Mouse (Mus musculus) adrenal gland, postnatal 14 days (tissue): Measurements from ENCODE around the gene Ppp1r3c. TPM values are rescaled to one million over a fixed set of nuclear protein-coding genes. Genes with fewer than 3 reads are reported as not detected.

ENCODE experiments used
- DNase-seq: peaks from one replicate; pipeline ENCODE4 v3.0.0; 2021; ENCODE audit warnings: mixed read lengths
- total RNA-seq: library from RNA; stranded (reverse); gene quantifications from 2 replicates; pipeline ENCODE4 v1.2.3, GENCODE M21; 2021

Gene Ppp1r3c
- total RNA-seq, 1 experiment from 2014 or later = 42.1 TPM

DNA sequence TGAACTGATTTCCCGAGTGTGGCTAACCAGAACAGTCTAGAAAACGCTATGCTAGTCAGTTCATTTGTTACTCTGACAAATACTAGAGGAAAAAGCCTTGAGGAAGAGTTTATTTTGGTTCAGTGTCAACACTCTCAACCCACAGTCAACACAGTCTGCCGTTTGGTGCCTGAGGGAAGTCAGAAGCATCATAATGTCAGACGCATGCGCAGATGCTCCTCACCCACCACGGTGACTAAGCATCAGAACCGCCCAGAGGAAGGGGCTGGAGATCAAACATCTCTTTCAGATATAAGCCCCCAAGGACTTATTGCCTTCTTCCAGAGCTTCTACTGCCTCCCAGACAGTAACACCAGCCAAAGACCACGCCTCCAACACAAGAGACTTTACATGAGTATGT lies 15.3 kb downstream of the Ppp1r3c start:
- DNase-seq = no peak

DNA sequence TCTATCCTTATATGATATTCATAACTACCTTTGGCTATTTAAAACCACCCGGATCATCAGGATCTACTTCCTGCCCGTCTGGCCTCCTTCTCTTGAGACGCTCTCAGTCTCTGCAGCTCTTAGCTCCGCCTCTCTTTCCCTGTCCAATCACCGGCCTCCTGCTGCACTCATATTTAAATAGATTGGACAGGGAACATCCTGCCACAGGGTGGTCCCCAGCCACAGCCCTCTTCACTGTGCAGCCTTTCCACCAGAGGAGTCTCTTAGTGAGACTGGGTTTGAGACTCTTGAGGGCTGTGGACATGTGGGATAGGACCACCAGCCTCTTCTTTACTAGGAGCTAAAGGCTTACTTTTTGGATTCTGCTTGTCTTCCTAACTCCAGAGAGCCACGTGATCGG lies 20.2 kb downstream of the Ppp1r3c start:
- no peak for DNase-seq

DNA sequence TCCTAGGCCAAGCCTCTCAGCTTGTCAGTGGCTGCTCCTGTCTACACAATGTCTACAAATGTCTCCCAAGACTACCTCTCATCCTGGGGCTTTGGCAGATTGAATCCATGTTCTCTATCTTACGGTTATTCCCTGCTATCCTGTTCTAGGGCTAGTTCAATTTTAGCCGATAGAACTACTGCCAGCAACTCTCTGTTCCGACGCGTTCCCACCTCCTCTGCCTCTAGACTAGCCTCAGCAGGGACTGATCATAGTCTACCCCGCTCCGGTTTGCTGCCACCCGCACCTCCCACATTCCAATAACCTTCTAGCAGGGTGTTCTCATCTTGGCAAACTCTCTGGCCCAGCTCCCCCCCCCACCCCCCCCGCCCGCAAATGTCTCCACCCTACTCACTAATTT lies 20.9 kb downstream of the Ppp1r3c start:
- DNase-seq = no peak

DNA sequence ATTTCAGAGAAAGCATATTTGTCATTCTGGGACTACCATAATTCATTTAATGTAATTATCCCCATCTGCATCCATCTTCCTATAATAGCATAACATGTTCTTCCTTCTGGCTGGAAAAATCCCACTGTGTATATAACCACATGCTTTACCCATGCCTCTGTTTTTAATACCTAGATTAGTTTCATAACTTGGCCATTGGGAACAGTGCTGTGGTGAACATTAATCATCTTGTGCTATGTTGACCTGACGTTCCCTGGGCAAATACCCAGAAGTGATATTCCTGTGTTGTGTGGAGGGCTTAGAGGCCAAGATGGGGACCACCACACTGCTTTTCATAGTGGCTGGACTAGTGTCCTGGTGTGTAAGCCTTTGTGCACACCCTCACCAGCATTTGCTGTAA lies 22.0 kb downstream of the Ppp1r3c start:
- DNase-seq = no peak

DNA sequence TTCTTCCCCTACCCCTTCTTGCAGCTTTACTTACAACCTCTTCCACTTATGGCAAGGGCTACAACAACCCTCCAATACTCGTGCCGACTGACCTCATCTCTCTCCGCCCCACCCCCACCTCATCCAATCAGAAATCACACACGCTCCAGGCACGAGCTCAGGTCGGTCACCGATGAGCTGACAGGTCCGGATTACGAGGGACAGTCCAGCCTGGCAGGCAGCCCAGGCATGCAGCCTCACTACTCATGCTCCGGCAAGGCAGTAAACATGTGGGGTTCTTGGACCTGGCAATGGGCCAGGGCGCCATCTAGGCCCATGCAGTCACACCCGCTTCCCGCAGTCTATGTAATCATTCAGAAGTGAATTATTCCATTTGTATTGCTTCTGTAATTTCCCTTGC lies 23.4 kb downstream of the Ppp1r3c start:
- peak; percentile 71 for DNase-seq

DNA sequence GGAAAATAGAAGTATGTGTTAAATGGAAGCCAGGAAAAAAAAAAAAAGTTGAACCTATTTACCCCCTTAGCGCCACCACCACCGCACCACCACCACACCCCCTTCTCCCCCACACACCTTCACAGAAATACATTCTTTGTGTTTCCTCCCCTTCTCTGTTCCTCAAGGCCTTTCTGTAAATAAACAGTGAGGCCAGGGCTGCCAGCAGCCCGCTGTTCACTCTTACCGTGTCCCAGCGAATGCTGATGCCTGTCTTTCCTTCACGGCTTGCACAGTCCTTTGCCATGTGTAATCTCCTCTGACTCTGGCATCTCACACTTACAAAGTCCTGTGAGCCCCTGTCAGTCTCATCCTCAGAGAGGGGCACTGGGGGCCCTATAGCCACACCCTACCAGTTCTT lies 30.3 kb downstream of the Ppp1r3c start:
- DNase-seq = no peak

DNA sequence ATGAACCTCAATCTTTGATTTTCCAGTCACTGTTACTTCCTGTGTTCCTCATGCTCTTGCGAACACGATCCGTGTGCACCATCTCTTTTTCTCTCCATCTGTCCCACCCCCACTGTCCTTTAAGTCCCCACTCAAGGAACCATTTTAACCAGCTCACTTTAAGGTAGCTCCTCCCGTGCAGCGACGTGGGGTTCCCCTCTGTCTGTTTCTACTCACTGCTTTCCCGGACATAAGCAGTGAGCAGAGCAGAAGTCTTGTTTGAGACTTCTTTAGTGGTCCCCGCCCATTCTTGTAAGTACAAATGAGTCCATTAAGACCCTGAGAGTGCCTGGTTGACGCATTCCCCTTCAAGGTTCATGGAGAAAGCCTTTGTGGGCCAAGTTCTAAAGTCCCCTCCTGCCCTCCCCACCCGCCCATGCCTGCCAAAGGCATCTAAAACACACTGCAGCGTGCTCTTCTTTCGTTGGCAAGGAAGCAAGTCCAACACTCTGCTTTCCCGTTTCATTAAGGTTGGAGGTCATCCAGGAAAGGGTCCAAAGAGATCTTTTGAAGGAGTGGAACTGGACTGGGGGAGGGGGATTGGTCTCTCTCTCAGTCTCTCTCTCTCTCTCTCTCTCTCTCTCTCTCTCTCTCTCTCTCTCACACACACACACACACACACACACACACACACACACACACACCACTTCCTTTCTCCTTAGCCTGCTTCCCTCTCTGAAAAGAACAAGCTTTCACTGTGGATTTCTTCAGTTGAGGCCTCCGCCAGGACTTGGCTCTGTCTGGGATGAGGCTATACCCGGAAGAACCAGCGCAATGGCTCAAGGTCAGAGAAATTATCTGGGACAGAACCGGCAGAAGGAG lies 30.9 kb downstream of the Ppp1r3c start:
- DNase-seq = peak; percentile 64

DNA sequence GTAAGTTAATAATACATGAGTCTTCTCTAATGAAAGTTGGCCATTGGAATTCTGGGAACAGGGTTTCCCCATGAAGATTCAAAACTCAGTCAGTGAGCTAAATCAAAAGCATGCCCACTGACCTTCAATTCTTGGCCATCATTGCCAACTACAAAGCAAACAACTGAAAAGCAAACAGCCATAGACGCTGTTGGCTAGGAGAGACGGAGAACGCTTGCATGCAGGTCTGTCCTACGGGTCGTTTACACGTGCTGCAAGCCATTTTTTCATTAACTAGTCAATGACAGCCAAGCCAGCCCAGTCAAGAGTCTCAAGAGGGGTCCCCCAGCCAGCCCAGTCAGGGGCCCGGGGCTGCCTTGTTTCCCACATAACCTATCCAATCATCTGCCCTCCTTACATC lies 31.7 kb downstream of the Ppp1r3c start:
- DNase-seq = no peak

DNA sequence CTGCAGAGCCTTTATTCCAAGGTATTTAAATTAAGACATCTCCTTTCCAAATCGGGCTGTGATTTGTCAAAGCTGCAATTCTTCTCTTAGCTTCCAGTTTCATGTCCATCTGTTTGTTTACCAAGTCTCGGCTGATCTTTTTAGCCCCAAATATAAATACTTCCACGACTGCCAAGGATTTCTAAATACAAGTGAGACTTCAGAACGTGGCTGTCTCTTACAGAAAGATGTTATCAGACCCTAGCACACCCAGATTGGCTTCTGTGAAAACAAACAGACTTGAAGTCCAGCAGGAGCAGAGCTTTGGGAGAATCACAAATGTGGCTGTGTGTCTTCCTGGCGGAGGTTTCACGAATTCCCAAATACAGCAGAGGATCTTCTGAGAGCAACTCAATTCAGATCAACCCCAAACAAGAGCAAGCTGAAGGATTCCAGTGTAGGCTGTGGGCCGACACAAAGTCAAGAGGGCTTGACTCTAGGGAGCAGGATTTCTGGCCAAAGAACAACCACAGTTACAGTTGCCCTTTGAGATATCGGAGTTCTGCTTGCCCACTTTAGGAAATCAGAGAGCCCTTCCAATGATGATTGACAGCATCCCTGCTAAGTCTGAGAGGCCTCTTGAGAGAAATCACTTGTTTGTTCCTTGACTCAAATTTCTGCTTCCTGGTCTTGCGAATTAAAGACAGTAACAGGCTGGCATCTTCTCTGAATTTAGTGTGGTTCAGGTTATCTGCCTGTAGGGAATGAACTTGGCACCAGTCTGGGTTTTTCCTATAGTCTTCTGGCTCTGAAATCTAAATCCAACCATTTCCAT lies 34.4 kb downstream of the Ppp1r3c start:
- no peak for DNase-seq

DNA sequence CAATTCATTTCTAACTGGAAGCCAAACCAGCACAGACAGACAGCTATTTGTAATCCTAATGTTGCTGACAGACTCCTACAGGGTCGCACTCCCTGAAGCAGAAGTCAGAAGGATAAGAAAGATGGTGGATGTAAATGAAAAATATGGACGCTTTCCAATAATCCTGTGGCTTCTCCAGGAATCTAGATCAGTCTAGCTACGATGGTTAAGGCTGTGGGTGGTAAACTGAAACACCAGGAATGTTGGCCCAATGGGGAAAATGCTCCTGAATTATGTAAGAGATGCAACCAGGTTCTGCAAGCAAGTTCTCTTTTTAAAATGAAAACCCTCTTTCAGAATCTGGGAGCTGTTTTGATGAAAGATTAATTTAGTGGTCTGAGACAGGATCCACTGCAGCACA lies 35.1 kb downstream of the Ppp1r3c start:
- DNase-seq = no peak

DNA sequence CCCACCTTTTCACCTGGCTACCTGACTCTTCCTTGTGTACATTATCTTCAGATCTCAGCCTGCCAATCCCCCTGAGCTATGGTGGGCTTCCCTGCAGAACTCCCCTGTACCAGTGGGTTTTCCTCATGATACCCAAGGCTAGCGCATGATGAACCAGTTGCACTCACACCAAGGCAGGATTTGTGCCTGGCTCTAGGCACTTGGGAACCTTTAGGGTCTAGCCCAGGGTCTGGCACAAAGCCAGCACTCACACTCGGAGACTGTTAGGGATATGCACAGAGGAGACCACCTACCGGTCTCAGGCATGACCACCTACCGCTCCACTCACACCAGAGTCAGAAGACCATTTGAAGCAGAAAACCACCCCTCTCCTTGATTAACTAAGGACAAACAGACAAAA lies 35.5 kb downstream of the Ppp1r3c start:
- no peak for DNase-seq

DNA sequence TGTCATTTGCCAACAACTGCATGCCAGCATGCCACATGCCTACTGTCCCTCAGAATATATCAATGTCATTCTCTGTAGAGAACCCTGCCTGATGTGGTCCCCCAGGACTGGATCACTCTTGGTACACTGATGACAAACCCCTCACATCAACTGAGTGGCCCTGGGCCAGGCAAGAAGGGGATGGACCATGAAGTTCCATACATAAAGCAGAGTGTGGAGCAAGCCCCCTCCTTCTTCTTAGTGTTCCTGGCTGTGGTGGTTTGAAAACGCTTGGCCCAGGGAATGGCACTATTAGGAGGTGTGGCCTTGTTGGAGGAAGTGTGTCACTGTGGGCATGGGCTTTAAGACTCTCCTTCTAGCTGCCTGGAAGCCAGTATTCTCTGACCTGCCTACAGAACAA lies 37.3 kb downstream of the Ppp1r3c start:
- DNase-seq = no peak

DNA sequence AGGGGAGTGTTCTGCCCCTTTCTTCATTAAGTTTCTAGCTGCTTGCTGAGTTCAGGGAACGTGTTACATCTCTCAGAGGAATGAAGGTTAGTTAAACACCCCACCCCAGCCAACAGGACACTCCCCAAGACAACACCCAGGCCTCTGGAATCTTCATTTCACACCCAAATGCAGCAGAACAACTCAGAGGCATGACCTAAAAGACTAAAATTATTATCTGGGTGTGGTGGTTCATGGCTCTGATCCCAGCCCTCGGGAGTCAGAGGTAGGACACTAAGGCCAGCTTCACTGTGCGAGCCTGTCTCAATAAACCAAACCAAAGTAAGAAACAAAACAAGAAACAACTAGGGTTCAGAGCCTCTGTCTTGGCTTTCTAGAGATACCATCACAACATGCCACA lies 38.3 kb downstream of the Ppp1r3c start:
- DNase-seq = no peak

DNA sequence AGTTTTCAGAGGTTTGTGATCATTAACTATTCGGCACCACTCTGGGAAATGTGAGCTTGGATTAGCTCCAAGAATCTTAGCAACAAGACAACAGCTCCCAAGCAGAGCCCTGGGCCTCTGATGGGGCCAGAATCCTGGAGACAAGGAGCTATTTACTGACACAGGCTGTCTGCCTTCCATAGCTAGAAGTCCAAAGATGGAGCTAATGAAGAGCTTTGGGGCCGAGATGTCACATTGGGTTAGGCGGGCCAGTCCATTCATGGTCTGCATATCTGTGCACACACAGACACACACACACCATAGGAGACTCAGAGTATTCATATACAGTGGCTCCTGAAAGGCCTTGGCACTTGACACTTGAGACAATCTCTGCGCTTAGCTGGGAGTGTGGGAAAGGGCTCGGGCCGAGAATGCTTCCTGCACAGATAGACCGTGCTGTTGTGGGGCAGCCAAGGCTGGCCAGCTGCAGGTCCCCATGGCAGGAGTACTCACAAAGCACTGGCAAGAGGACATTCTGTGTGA lies 39.8 kb downstream of the Ppp1r3c start:
- DNase-seq = no peak

DNA sequence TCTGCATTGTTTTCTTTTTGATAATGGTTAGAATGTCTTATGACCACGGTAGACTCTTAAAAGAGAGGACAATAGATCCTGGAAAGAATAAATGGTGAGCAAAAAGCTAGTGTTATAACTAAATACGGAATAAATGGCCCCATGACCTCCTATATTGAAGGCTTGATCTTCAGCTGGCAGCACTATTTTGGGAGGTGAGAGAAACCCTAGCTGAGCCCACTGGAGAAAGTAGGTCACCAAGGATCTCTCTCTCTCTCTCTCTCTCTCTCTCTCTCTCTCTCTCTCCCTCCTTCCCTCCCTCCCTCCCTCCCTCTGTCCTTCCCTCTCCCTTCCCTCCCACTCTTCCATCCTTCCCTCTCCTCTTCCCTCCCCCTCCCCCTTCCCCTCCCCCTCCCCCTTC lies 42.9 kb downstream of the Ppp1r3c start:
- no peak for DNase-seq

DNA sequence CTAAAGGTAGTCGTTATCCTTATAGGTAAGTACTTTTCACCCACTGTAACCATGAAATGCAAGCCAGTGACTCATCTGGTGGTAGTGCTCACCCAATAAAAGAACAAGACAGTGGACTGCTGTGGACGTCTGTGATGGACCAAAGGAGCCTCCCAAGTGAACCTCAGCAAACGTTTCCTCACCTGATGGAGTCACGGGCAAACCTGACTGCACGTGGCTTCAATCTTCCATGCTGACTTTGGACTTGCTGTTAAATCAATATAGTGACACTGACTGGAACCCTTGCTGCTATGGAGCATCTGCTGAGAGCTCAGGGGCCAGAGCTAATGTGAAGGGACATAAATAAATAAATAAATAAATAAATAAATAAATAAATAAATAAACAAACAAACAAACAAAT lies 44.5 kb downstream of the Ppp1r3c start:
- no peak for DNase-seq

DNA sequence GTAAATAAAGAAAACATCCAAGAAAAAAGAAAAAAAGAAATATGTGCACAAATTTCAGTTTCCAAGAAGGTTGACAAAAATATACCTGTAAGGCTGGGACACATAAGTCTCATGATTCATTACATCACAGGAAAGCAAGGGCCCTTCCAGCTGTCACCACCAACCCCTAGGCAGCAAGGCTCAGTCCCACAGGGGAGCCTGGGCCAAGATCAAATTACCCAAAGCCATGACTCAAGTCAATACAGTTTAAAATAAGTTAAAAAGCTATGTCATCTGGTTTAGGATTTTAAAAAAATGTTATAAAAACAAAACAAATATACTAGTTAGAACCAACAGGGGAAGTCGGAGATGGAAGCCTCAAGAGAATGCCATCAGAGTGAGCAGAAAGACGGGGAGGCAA lies 45.2 kb downstream of the Ppp1r3c start:
- DNase-seq = no peak

DNA sequence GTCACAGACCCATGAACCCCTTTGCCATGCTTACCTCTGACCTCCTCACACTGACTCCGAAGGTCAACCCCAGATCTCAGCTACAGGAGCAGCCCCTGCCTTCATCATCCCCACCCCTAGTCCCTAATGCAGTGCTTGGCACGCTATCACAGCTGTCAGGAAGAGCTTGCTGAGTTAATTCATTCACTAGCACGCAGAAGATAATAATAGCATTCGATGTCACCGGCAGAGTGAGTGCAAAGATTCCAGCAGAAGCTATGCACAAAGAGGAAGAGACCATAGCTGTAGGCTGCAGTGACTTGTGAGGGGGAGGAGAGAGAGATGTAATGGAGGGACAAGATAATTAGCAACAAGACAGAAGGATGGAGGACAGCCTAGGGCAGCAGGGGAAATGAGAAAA lies 47.2 kb downstream of the Ppp1r3c start:
- DNase-seq = no peak

DNA sequence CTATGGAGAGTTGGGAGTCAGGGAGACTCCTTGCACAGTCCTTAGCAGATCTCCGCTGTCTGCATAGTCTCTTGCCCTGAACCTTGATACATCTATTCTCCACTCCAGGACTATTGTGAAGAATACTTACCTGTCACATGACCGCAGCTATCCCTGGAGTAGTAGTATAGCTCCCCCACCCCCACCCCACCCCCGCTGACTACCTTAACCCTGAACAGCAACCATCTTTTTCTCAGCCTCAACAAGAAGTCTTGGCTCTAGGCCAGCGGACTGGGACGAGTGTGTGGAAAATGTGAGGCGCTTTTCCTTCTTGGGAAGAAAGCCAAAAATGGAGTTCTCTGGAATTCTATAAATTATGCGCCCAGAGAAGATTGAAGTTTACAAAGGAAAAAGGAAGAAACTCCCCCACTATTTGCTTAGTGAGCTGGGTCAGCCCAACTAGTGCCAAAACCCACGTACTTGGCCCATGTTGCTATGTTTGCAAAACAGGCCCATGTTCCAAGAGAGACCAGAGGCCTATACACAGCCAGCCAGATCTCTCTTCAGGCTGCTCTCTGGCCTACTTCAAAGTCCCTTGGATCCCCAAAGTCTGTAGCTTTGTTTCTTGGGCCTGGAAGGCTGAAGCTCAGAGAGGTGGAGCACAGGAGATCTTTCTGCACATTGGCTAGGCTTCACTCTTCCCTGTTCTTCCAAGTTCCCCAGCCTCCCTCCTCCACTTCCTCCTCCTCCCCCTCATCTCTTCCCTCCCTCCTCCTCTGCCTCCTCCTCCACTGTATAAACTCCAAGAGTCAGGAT lies 48.4 kb downstream of the Ppp1r3c start:
- peak; percentile 66 for DNase-seq

DNA sequence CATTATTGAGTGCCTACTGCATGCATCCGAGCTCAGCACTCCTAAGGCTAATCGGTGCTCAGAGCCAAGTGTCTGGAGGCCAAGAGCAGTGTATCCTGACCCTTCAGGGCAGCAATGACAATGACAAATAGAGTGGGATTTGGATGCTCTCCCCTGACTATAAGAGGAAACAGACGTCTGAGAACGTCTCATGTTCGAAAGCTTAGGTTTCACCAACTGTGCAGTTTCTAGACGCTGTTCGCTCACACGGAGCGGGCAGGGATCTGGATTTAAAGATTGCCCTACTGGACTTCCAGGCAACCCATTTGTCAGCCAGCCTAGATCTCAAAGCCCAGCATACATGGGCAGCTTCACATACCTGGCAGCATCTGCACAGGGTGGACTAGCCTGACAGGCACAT lies 49.4 kb downstream of the Ppp1r3c start:
- DNase-seq = no peak

DNA sequence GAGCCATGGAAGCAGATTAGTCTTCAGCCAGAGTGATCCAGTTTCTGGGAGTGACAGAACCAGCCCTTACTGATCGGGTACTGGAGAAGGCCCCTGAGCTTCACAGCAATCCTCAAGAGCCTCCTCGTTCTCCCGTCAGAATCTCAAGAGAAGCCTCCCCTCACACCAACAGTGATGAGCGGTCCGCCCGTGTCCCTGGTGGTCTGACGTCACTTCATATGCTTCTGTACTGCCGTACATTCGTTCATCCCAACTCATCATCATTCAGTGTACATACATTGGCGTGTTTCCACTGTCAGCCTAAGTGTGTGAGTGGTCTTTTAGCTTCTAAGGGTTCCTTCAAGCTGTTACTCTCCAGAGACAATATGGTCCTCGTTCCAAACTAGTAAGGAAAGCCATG lies 50.4 kb downstream of the Ppp1r3c start:
- DNase-seq = no peak

DNA sequence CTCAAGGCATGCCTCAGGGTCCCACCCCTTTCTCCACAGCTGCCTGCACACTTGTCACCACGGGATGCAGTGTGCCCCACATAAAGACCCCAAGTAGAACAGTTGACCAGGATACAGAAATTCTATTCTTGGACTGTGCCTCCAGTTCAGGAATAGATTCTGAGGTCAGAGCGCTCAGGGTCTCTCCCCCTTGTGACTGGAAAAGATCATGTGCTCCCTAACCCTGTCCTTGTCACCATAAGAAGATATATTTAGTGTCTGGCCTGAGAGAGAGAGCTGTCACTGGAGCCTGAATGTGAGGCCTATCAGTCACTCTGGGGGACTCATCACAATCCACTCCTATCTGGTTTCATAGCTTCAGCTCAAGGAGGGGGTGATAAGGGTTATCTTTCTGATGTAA lies 53.9 kb downstream of the Ppp1r3c start:
- no peak for DNase-seq
